Mouse (Mus musculus) liver, embryonic 14.5 days (tissue): Measurements from ENCODE around the gene Psmd13.

Experiments used
- CTCF ChIP-seq: IDR thresholded peaks from 2 replicates; pipeline ENCODE4 v1.5.1; 2016; ENCODE audit warnings: antibody characterized with exemption, low read depth, control low read depth
- EP300 ChIP-seq: IDR thresholded peaks from 2 replicates; pipeline ENCODE4 v1.6.1; 2016; ENCODE audit warnings: antibody characterized with exemption, low read depth

DNA sequence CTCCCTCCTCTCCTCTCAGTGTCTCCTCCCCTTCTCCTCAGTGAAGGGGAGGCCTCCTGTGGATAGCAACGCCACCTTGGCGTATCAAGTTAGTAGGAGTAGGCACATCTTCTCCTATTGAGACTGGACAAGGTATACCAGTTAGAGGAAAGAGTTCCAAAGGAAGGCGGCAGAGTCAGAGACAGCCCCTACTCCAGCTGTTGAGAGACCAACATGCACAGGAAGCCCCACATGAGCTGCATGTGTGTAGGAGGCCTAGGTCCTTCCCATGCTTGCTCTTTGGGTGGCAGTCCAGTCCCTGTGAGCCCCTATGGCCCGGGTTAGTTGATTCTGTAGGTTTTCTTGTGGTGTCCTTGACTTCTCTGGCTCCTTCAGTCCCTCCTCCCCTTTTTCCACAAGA is 48.4 kb upstream of the Psmd13 start:
- TF ChIP-seq CTCF, result no peak
- no peak for TF ChIP-seq EP300
